Mouse (Mus musculus): Measurements from ENCODE around the gene D130043K22Rik. TPM values are rescaled to one million over a fixed set of nuclear protein-coding genes. Genes with fewer than 3 reads are reported as not detected.

Gene D130043K22Rik
- polyA plus RNA-seq (2012; fragmentation: generic; extraction: Trizol): 0.02 TPM
- long read RNA-seq, experiment 1: 0 reads
- long read RNA-seq, experiment 2: 0 reads

DNA sequence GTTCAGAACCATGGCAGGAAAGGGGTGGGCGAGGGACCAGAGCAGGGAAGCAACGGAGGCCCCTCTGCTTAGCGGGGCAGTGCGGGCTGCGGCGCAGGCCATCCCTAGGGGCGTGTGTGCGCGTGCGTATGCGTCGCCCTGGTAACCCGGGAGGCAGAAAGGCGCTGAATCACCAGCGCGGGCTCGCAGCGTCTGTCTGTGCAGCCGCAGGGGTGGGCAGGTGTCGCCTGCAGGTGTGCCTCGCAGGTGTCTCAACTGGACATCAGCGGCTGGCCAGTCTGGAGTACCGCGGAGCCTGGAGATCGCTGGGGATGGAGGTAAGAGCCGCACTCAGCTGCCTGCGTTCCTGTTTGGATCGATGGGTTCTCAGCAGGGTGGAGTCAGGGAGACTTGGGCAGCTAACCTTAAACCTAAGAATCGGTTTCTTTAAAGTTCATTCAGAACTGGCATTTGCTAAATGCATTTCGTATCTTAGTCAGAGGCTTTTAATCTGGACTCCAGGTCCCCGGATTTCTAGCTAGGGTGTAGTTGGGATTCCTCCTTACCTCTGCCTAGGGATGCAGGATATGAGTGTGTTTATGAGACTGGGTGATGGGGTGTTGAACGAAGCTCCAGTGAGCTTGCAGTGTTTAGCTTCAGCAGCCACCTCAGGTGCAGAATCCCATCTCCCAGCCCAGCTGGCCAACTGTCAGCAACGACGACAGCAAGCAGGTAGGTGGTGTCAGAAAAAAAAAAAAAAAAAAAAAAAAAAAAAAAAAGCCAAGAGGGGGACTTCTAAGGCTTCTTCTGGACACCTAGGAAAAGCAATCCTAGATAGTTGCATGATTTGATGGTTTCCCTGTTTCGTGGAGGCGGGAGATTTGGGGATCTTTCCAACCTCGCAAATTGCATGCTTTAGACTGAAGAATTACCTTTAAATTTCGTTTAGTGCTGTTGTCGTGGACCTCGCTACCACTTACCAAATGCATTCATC, at the start of gene D130043K22Rik:
Gene D130043K22Rik, plus strand, starts transcription at position 153 of the 973 bp plus-strand sequence.
- no peaks in the 10 kb centered on the region for H3K79me2 ChIP-seq (ENCODE audit: control insufficient read depth, insufficient read depth)
- no peak within 1 kb of the TSS for H3K4me3 ChIP-seq (ENCODE audit: insufficient read depth, poor library complexity, severe bottlenecking)
- peaks cover 4% of the 10 kb centered on the region for H3K79me3 ChIP-seq (ENCODE audit: low read depth)
- TF ChIP-seq MAX (IDR thresholded peaks at IDR 0.05): no peak
- H3K27me3 ChIP-seq (ENCODE audit: control insufficient read depth, insufficient read depth, insufficient read length): no peaks in the 10 kb centered on the region
- no peak within 1 kb of the TSS for H3ac ChIP-seq (ENCODE audit: control insufficient read depth, insufficient read length, low read depth)
- H3K36me3 ChIP-seq (ENCODE audit: control insufficient read depth, insufficient read depth): peaks cover 28% of the 10 kb centered on the region

- Histone ChIP-seq H3K36me3 (ENCODE audit: control insufficient read depth, insufficient read depth) (peaks cover 10% of the 10 kb centered on the region), H3K27me3 (ENCODE audit: control insufficient read depth, insufficient read depth, insufficient read length) (no peaks in the 10 kb centered on the region), H3K4me3 (ENCODE audit: insufficient read depth, poor library complexity, severe bottlenecking) (no peak overlapping the region), H3K79me3 (ENCODE audit: low read depth) (peaks cover 22% of the 10 kb centered on the region), H3K79me2 (ENCODE audit: control insufficient read depth, insufficient read depth) (peaks cover 27% of the 10 kb centered on the region), H3ac (ENCODE audit: control insufficient read depth, insufficient read length, low read depth) (no peak overlapping the region)
- TF ChIP-seq FOSL1 (IDR thresholded peaks at IDR 0.05; ENCODE audit: insufficient read depth, low read length, poor library complexity, severe bottlenecking) (no peak), USF1 (IDR thresholded peaks at IDR 0.05; ENCODE audit: low read depth) (no peak), MAX (IDR thresholded peaks at IDR 0.05) (no peak), CTCF (IDR thresholded peaks at IDR 0.05; ENCODE audit: control insufficient read depth, insufficient read depth, insufficient read length) (no peak), MYOD1 (IDR thresholded peaks at IDR 0.05; ENCODE audit: control insufficient read depth, insufficient read length, low read depth) (no peak), MYOG (IDR thresholded peaks at IDR 0.05; ENCODE audit: control insufficient read depth, extremely low read depth, insufficient read length) (no peak), CEBPB (IDR thresholded peaks at IDR 0.05; ENCODE audit: low read depth) (no peak)
Measured at GRCm38 (mm10) chr13:24798686-24799085, 46.2 kb upstream of the D130043K22Rik start.

DNA sequence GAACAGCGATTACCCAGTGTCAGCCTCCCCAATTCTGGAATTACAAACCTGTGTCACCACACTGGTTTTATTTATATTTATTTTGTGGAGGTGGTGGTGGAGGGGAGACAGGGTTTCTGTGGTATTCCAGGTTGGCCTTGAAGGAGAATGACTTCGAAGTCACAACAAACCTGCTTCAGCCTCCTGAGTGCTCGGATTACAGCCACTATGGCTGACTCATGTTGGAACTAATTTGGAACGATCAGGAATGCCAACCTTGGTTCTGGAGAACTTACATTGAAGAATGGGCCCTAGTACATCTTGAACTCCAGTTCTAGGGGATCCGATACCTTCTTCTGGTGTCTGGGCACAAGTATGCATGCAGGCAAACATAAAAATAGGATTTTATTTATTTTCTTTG, 45.6 kb upstream of the D130043K22Rik start:
- Histone ChIP-seq H3K27me3 (ENCODE audit: control insufficient read depth, insufficient read depth, insufficient read length) (no peaks in the 10 kb centered on the region), H3K4me3 (ENCODE audit: insufficient read depth, poor library complexity, severe bottlenecking) (no peak overlapping the region), H3K79me3 (ENCODE audit: low read depth) (peaks cover 29% of the 10 kb centered on the region), H3K36me3 (ENCODE audit: control insufficient read depth, insufficient read depth) (peaks cover 17% of the 10 kb centered on the region), H3K79me2 (ENCODE audit: control insufficient read depth, insufficient read depth) (peaks cover 34% of the 10 kb centered on the region), H3ac (ENCODE audit: control insufficient read depth, insufficient read length, low read depth) (no peak overlapping the region)
- TF ChIP-seq MYOG (IDR thresholded peaks at IDR 0.05; ENCODE audit: control insufficient read depth, extremely low read depth, insufficient read length) (no peak), CTCF (IDR thresholded peaks at IDR 0.05; ENCODE audit: control insufficient read depth, insufficient read depth, insufficient read length) (no peak), MAX (IDR thresholded peaks at IDR 0.05) (no peak), FOSL1 (IDR thresholded peaks at IDR 0.05; ENCODE audit: insufficient read depth, low read length, poor library complexity, severe bottlenecking) (no peak), CEBPB (IDR thresholded peaks at IDR 0.05; ENCODE audit: low read depth) (no peak), USF1 (IDR thresholded peaks at IDR 0.05; ENCODE audit: low read depth) (no peak), MYOD1 (IDR thresholded peaks at IDR 0.05; ENCODE audit: control insufficient read depth, insufficient read length, low read depth) (no peak)

- H3ac ChIP-seq (ENCODE audit: control insufficient read depth, insufficient read length, low read depth): peak overlapping the region; percentile 65
- peaks cover 41% of the 10 kb centered on the region for H3K79me2 ChIP-seq (ENCODE audit: control insufficient read depth, insufficient read depth)
- H3K79me3 ChIP-seq (ENCODE audit: low read depth): peaks cover 36% of the 10 kb centered on the region
- H3K27me3 ChIP-seq (ENCODE audit: control insufficient read depth, insufficient read depth, insufficient read length): no peaks in the 10 kb centered on the region
- peaks cover 24% of the 10 kb centered on the region for H3K36me3 ChIP-seq (ENCODE audit: control insufficient read depth, insufficient read depth)
- TF ChIP-seq CTCF (IDR thresholded peaks at IDR 0.05; ENCODE audit: control insufficient read depth, insufficient read depth, insufficient read length) (no peak), CEBPB (IDR thresholded peaks at IDR 0.05; ENCODE audit: low read depth) (no peak), MAX (IDR thresholded peaks at IDR 0.05) (no peak), MYOD1 (IDR thresholded peaks at IDR 0.05; ENCODE audit: control insufficient read depth, insufficient read length, low read depth) (no peak), FOSL1 (IDR thresholded peaks at IDR 0.05; ENCODE audit: insufficient read depth, low read length, poor library complexity, severe bottlenecking) (no peak), USF1 (IDR thresholded peaks at IDR 0.05; ENCODE audit: low read depth) (no peak)
- H3K4me3 ChIP-seq (ENCODE audit: insufficient read depth, poor library complexity, severe bottlenecking): peak overlapping the region; percentile 36
Measured at GRCm38 (mm10) chr13:24799925-24800673, 44.8 kb upstream of the D130043K22Rik start.

- H3K4me3 ChIP-seq (ENCODE audit: insufficient read depth, poor library complexity, severe bottlenecking): peak overlapping the region; percentile 94
- no peak for TF ChIP-seq MYOG (IDR thresholded peaks at IDR 0.05; ENCODE audit: control insufficient read depth, extremely low read depth, insufficient read length)
- TF ChIP-seq CTCF (IDR thresholded peaks at IDR 0.05; ENCODE audit: control insufficient read depth, insufficient read depth, insufficient read length): no peak
- no peak for TF ChIP-seq MAX (IDR thresholded peaks at IDR 0.05)
- no peak for TF ChIP-seq USF1 (IDR thresholded peaks at IDR 0.05; ENCODE audit: low read depth)
- TF ChIP-seq MYOD1 (IDR thresholded peaks at IDR 0.05; ENCODE audit: control insufficient read depth, insufficient read length, low read depth): no peak
- no peak for TF ChIP-seq CEBPB (IDR thresholded peaks at IDR 0.05; ENCODE audit: low read depth)
- TF ChIP-seq FOSL1 (IDR thresholded peaks at IDR 0.05; ENCODE audit: insufficient read depth, low read length, poor library complexity, severe bottlenecking): no peak
- peaks cover 31% of the 10 kb centered on the region for H3K36me3 ChIP-seq (ENCODE audit: control insufficient read depth, insufficient read depth)
- peaks cover 48% of the 10 kb centered on the region for H3K79me2 ChIP-seq (ENCODE audit: control insufficient read depth, insufficient read depth)
- peaks cover 42% of the 10 kb centered on the region for H3K79me3 ChIP-seq (ENCODE audit: low read depth)
- H3ac ChIP-seq (ENCODE audit: control insufficient read depth, insufficient read length, low read depth): peak overlapping the region; percentile 96
- H3K27me3 ChIP-seq (ENCODE audit: control insufficient read depth, insufficient read depth, insufficient read length): no peaks in the 10 kb centered on the region
Measured at GRCm38 (mm10) chr13:24800674-24801307, 44.1 kb upstream of the D130043K22Rik start.
